Mouse (Mus musculus): ENCODE measurements around the gene Nectin3. TPM values are rescaled to one million over a fixed set of nuclear protein-coding genes. Genes with fewer than 3 reads are reported as not detected.

Nectin3 gene
- not detected for total RNA-seq (2023)

GRCm38 (mm10) chr16:46498421-46498789 is at the start of gene Nectin3:
Gene Nectin3, minus strand, starts transcription at chr16:46498525.

